Mouse (Mus musculus) lung, adult 2 months (tissue): ENCODE measurements at regions not wholly inside any gene's neighbourhood (a gene's known extent, or its start where the extent isn't known, plus 50 kb on each side); places are given as distances from the start of the nearest gene placed in this dataset.

Experiments
- CTCF ChIP-seq: fragments of 200-500 bp; IDR thresholded peaks from 2 replicates; pipeline ENCODE4 v1.5.1; 2011; ENCODE audit warnings: mild to moderate bottlenecking, low read length, control low read depth; ENCODE audit not compliant: insufficient read depth
- POLR2A ChIP-seq: fragments of 200-500 bp; IDR thresholded peaks from 2 replicates; pipeline ENCODE4 v1.6.1; 2011; ENCODE audit warnings: low read depth, mild to moderate bottlenecking, control low read depth, low read length, borderline replicate concordance; ENCODE audit errors: extremely low read depth

DNA sequence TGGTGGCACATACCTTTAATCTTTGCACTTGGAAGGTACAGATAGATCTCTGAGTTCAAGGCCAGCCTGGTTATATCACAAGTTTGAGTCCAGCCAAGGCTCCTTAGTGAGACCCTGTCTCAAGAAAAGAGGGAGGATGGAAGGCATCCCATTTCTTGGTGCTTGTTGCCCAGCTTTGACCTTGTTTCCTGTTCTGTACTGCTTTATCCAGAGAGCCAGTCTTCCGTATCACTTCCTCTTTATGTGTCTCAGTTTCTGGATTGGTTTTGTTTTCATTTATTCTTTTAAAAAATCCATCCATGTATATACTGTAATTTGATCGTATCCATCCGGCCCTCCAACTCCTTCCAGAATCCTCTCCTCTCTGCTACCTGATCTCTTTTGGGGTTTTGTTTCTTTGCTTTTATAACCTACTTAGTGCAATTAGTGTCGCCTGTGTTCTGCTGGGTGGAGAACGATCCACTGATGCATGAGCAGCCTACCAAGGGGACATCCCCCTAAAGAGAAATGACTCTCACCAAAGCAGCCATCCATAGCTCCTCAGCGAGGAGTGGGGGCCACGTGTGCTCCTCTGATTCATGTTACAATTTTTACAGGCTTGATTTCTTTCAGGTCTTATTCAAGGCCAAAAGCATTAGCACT, 52.4 kb upstream of the Emcn start:
- no peak for TF ChIP-seq CTCF
- no peak for TF ChIP-seq POLR2A
